Mouse (Mus musculus): ENCODE data around the gene Atf1. TPM values are rescaled to one million over a fixed set of nuclear protein-coding genes. Genes with fewer than 3 reads are reported as not detected.
A peak's percentile ranks its signal among the peaks of the same experiment; 100 is the strongest.
"Not testable (repeated sequence)": the region's sequence is repeated elsewhere in the genome, so short reads cannot be mapped to it uniquely, and the experiment has no call there.

Gene Atf1
- polyA plus RNA-seq, 1 experiment from 2014 or later, result 35.8 TPM

DNA sequence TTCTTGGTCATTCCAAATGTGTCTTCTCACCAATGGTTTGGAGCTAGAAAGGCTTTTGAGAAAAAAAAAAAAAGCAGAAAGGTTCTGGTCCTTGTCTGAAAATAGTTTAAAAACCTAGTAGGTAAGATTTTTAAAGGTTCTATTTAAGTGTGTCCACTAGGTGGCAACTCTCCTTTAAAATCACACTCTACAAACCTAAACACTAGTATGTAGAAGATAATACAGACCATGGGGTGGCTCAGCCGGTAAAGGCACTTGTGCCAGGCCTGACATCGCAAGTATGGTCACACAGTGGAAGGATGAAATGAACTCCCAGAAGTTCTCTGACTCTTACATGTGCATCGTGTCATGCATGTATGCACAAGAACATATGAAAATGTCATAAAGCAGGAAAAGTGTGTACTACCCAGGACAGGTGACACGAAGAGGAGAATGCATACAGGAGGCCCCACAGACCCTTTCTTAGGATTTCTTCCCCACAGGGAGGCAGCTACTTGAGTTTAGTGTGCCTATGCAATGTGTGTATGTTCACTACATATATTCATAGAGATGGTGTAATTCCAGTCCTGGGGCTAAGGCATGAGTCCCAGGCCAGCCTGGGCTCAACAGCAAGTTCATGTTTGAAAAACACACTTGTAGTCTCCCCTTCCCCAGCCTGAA is 35.8 kb downstream of the Atf1 start:
- WGBS, result 27% methylated on average over 4 of the region's 4 CpGs
- Histone ChIP-seq H3K9me3 (replicated peaks) (no peaks in the 10 kb centered on the region), H3K4me2 (no peak overlapping the region), H3K4me3 (no peak overlapping the region), H3K4me1 (replicated peaks) (no peaks in the 10 kb centered on the region), H3K27me3 (replicated peaks) (no peaks in the 10 kb centered on the region), H3K36me3 (peaks cover 26% of the 10 kb centered on the region), H3K27ac (ENCODE audit: poor library complexity, severe bottlenecking) (no peak overlapping the region), H3K9ac (no peak overlapping the region)
- ATAC-seq (ENCODE audit: insufficient number of reproducible peaks, low FRiP score), result no peak

DNA sequence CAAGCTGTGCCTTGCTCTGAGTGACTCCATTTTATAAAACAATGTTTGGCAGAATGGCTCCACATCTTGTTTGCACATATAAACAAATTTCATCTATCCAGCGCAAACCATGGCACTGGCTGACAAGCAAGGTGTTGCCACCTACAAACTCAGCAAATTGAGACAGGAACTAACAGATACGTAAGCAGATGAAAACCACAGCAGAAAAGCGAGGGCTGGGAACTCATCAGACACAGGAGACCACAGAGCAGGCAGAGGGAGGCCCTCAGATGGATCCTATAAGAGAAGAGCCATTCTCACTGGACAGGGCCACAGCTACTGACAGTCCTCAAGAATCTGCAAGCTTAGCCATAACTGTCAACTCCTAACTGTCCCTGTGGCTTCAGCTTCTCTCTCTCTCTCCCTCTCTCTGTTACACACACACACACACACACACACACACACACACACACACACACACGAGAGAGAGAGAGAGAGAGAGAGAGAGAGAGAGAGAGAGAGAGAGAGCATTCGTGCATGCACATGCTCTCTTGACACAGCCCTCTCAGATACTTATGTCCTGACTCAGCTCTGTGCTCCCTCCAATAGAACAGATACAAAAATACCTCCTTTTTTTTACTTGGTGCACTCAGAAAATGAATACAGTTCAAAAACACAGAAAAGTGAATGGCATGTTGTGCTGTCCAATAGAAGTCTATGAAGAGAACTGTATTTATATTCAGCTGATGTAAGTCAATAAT is 38.1 kb downstream of the Atf1 start:
- ATAC-seq (ENCODE audit: insufficient number of reproducible peaks, low FRiP score), result no peak
- Histone ChIP-seq H3K27me3 (replicated peaks) (peaks cover 6% of the 10 kb centered on the region), H3K4me2 (no peak overlapping the region), H3K4me3 (no peak overlapping the region), H3K36me3 (peaks cover 13% of the 10 kb centered on the region), H3K4me1 (replicated peaks) (no peaks in the 10 kb centered on the region), H3K27ac (ENCODE audit: poor library complexity, severe bottlenecking) (no peak overlapping the region), H3K9me3 (replicated peaks) (0 out of 2 replicates have a peak, but pooled peaks cover 3% of the 10 kb centered on the region), H3K9ac (no peak overlapping the region)
- 75% methylated on average over 4 of the region's 5 CpGs for WGBS

DNA sequence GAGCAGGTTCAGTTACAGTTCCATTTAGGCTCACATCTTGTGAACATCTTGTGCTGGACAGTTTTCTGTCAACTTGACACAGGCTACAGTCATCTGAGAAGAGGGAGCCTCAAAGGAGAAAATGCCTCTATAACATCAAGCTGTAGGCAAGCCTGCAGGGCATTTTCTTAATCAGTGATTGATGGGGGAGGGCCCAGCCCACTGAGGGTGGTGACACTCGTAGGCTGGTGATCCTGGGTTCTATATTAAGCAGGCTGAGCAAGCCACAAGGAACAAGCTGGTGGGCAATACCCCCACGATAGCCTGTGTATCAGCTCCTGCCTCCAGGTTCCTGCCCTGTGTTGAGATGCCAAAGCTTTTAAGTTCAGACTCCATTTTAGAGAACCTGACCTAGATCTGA is 41.3 kb downstream of the Atf1 start:
- H3K27me3 ChIP-seq (replicated peaks), result peaks cover 10% of the 10 kb centered on the region
- H3K36me3 ChIP-seq, result no peaks in the 10 kb centered on the region
- no peak for ATAC-seq (ENCODE audit: insufficient number of reproducible peaks, low FRiP score)
- H3K9me3 ChIP-seq (replicated peaks), result 0 out of 2 replicates have a peak, but pooled peaks cover 8% of the 10 kb centered on the region
- no peaks in the 10 kb centered on the region for H3K4me1 ChIP-seq (replicated peaks)
- WGBS, result 69% methylated on average over 2 of the region's 2 CpGs
- H3K4me2 ChIP-seq, result no peak overlapping the region
- no peak overlapping the region for H3K27ac ChIP-seq (ENCODE audit: poor library complexity, severe bottlenecking)
- H3K4me3 ChIP-seq, result no peak overlapping the region
- H3K9ac ChIP-seq, result no peak overlapping the region

DNA sequence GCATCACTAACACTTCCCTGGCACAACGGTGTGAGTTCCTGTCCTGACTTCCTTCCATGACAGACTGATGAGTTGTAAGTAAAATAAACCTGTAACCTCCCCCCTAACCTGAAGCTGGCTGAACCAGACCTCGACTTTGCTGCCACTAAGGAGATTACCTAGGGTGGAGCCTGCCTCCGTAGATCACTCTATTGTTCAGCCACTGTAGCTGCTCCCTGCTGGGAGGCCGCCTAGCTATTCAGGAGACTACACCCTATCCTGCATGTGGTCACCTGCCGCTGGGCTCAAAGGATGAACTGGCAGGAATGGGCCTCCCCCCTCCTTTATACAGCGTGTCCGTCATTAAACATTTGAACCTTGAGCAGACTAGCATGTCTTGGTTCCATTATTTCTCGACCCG is 42.2 kb downstream of the Atf1 start:
- WGBS, result 27% methylated on average over 9 of the region's 9 CpGs
- peak overlapping the region; percentile 38; the same call in 1 of the 2 replicates for H3K4me2 ChIP-seq
- H3K27me3 ChIP-seq (replicated peaks), result peaks cover 10% of the 10 kb centered on the region
- 0 out of 2 replicates have a peak, but pooled peaks cover 9% of the 10 kb centered on the region for H3K9me3 ChIP-seq (replicated peaks)
- no peak for ATAC-seq (ENCODE audit: insufficient number of reproducible peaks, low FRiP score)
- H3K36me3 ChIP-seq, result no peaks in the 10 kb centered on the region
- H3K9ac ChIP-seq, result no peak overlapping the region
- H3K27ac ChIP-seq (ENCODE audit: poor library complexity, severe bottlenecking), result no peak overlapping the region
- no peaks in the 10 kb centered on the region for H3K4me1 ChIP-seq (replicated peaks)
- H3K4me3 ChIP-seq, result no peak overlapping the region

DNA sequence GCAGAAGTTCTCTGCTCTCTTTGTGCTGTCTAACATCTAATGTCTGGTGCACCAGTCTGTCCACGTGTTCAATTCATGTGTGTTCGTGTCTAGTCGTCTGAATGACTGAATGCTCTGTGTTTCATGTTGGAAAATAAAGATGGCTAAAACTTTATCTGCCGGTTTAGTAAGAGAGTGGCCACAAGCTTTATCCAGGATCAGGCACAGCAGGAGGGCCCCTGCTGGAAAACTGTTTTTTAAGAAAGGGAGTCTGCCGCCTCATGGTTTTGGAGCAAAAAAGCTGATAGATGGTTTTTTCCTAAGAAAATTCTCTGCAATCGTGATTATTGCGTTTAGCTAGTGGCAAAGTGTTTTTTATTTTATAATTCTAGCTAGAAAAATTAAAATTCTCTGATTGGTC is 43.0 kb downstream of the Atf1 start:
- not testable (repeated sequence) for H3K4me3 ChIP-seq; H3K27ac ChIP-seq (ENCODE audit: poor library complexity, severe bottlenecking); ATAC-seq (ENCODE audit: insufficient number of reproducible peaks, low FRiP score); H3K4me2 ChIP-seq; H3K4me1 ChIP-seq (replicated peaks); H3K9ac ChIP-seq; H3K27me3 ChIP-seq (replicated peaks); H3K9me3 ChIP-seq (replicated peaks); H3K36me3 ChIP-seq
- WGBS, result 29% methylated on average over 7 of the region's 7 CpGs

DNA sequence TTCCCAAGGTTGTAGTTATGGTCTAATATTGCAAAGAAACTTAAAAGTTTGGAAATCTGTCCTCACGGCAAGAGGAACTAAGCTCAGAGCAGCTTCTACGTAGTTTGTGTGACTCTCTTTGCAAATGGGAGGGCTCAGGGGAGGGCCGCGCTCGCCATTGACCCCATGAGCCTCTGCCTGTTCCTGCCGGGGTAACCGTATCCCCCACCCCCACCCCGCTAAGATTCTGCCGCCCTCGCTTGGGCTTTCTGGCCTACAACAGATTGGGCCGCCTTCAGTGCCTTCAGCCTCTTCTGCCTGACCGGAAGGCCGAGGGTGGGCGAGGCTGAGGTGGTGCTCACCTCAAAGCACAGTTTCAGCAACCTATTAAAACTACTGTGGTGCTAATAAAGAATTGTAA is 43.8 kb downstream of the Atf1 start:
- no peak overlapping the region for H3K4me2 ChIP-seq
- no peak overlapping the region for H3K4me3 ChIP-seq
- no peak for ATAC-seq (ENCODE audit: insufficient number of reproducible peaks, low FRiP score)
- H3K9ac ChIP-seq, result no peak overlapping the region
- no peaks in the 10 kb centered on the region for H3K4me1 ChIP-seq (replicated peaks)
- H3K9me3 ChIP-seq (replicated peaks), result 0 out of 2 replicates have a peak, but pooled peaks cover 9% of the 10 kb centered on the region
- peaks cover 10% of the 10 kb centered on the region for H3K27me3 ChIP-seq (replicated peaks)
- WGBS, result 62% methylated on average over 14 of the region's 14 CpGs
- H3K36me3 ChIP-seq, result no peaks in the 10 kb centered on the region
- no peak overlapping the region for H3K27ac ChIP-seq (ENCODE audit: poor library complexity, severe bottlenecking)

DNA sequence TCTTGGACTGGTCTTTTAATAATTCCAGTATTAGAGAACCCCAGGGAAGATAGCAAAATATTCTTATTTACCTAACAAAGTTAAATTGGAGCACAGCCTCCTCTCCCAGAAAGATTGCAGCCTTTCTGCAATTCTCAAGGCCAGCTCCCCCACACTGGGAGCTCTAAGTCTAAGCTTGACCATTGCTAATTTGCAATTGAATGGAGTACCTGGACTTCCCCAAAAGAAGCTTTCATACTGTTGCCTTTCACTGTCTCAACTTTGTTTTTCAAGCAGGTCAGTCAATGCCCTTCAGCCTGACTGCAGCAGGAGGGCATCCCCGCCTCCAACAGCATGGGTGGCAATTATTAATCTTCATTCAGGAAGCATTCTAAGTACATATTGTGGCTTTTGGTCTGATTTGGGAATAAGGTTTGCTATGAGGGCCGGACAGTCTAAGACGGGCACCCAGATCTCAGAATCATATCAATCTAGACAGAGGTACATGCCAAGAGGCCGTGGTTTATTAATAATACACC is 46.2 kb downstream of the Atf1 start:
- not testable (repeated sequence) for H3K4me1 ChIP-seq (replicated peaks); H3K36me3 ChIP-seq; H3K27ac ChIP-seq (ENCODE audit: poor library complexity, severe bottlenecking); H3K4me2 ChIP-seq; H3K9ac ChIP-seq; H3K9me3 ChIP-seq (replicated peaks); ATAC-seq (ENCODE audit: insufficient number of reproducible peaks, low FRiP score); H3K4me3 ChIP-seq; H3K27me3 ChIP-seq (replicated peaks)
- WGBS, result 80% methylated on average over 4 of the region's 4 CpGs

DNA sequence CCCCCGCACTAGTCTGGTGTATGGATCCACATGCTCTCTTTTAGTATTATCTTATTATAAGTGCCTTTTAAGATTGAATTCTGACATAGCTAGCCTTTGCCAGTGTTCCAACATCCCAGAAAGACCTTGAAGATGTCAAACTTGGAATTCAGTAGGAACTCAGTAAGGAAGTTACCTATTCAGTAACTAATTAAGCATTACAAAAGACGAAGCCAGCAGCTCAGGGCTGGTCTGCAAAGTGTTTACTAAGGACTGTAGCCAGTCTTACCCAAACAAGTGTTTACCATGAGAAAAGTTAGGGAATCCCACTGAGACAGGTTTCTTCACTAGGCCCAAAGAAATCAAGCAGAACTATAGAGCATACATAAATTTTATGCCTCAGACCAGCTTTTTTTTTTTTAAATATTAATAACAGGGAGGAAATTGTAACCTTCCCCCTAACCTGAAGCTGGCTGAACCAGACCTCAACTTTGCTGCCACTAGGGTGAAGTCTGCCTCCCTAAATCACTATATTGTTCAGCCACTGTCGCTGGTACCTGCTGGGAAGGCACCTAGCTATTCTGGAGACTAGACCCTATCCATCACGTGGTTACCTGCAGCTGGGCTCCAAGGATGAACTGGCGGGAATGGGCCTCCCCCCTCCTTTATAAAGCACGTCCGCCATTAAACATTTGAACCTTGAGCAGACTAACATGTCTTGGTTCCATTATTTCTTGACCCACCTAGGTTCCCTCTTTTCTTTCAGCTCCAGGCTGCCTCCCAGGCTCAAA is 47.4 kb downstream of the Atf1 start:
- Histone ChIP-seq H3K4me2 (no peak overlapping the region), H3K27ac (ENCODE audit: poor library complexity, severe bottlenecking) (no peak overlapping the region), H3K4me1 (replicated peaks) (no peaks in the 10 kb centered on the region), H3K9me3 (replicated peaks) (0 out of 2 replicates have a peak, but pooled peaks cover 6% of the 10 kb centered on the region), H3K4me3 (no peak overlapping the region), H3K36me3 (no peaks in the 10 kb centered on the region), H3K9ac (no peak overlapping the region), H3K27me3 (replicated peaks) (peaks cover 3% of the 10 kb centered on the region; the same call in 1 of the 2 replicates)
- 80% methylated on average over 7 of the region's 7 CpGs for WGBS
- no peak for ATAC-seq (ENCODE audit: insufficient number of reproducible peaks, low FRiP score)

DNA sequence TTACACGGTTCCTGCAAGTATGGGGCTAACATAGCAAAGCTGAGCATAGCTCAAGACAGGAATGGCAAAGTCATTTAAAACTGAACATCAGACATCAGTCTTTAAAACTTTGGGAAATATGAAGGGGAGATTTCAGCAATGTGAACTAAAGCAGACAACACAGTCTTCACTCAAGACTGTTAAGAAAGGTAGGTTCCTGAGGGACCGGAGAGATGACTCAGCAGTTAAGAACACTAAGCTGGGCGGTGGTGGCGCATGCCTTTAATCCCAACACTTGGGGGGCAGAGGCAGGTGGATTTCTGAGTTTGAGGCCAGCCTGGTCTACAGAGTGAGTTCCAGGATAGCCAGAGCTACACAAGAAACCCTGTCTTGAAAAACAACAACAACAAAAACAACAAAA is 48.8 kb downstream of the Atf1 start:
- Histone ChIP-seq H3K4me3 (no peak overlapping the region), H3K9ac (no peak overlapping the region), H3K27ac (ENCODE audit: poor library complexity, severe bottlenecking) (no peak overlapping the region), H3K36me3 (no peaks in the 10 kb centered on the region), H3K9me3 (replicated peaks) (0 out of 2 replicates have a peak, but pooled peaks cover 11% of the 10 kb centered on the region), H3K4me1 (replicated peaks) (no peaks in the 10 kb centered on the region), H3K27me3 (replicated peaks) (peaks cover 2% of the 10 kb centered on the region; the same call in 1 of the 2 replicates), H3K4me2 (no peak overlapping the region)
- no peak for ATAC-seq (ENCODE audit: insufficient number of reproducible peaks, low FRiP score)
- WGBS, result 89% methylated on average over 4 of the region's 4 CpGs

DNA sequence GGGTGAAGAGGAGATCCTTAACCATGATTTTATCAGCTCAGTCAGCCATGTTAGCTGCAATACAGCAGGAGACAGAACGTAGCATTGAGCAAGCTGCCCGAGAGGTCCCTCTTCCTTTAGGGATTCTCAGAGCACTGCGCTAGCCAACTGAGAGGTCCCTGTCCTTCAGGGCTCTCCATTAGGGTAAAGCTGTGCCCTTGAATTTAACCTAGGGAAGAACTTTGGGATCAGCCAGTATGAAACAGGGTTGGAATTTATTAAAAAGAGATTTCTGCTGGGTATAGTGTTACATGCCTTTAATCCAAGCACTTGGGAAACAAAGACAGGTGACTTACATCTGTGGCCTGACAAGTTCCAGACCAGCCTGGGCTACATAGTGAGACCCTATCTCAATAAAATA is 50.0 kb downstream of the Atf1 start:
- Histone ChIP-seq H3K27me3 (replicated peaks) (no peaks in the 10 kb centered on the region), H3K4me2 (no peak overlapping the region), H3K9ac (no peak overlapping the region), H3K4me1 (replicated peaks) (no peaks in the 10 kb centered on the region), H3K36me3 (no peaks in the 10 kb centered on the region), H3K9me3 (replicated peaks) (0 out of 2 replicates have a peak, but pooled peaks cover 9% of the 10 kb centered on the region), H3K27ac (ENCODE audit: poor library complexity, severe bottlenecking) (no peak overlapping the region), H3K4me3 (no peak overlapping the region)
- 83% methylated on average over 3 of the region's 3 CpGs for WGBS
- ATAC-seq (ENCODE audit: insufficient number of reproducible peaks, low FRiP score), result no peak

DNA sequence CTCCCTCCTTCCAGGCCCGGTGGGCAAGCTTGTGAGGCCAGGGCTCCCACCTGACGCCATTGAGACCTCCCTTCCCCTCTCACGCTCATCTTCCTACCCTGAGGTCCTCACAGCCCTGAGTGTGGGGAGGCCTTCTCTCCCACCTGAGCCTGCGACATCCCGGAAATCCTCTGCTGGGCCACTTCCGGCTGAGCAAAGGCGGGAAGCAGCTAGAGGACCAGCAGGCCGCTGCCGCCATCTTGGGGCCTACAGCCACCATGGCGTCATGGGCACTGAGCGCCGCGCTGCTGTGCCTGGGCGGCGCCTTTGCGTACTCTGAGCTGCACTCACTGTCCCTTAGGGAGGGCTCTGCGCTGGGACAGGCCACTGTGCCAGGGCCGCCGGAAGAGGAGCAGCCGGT is 53.0 kb downstream of the Atf1 start, which contains the start of gene Tmprss12:
Gene Tmprss12, plus strand, starts transcription at position 212 of the 400 bp plus-strand sequence.
- ATAC-seq (ENCODE audit: insufficient number of reproducible peaks, low FRiP score), result no peak
- WGBS, result 91% methylated on average over 20 of the region's 20 CpGs
- Histone ChIP-seq H3K9me3 (replicated peaks) (0 out of 2 replicates have a peak, but pooled peaks cover 6% of the 10 kb centered on the region), H3K4me1 (replicated peaks) (no peaks in the 10 kb centered on the region), H3K36me3 (no peaks in the 10 kb centered on the region), H3K4me3 (no peak within 1 kb of the TSS), H3K4me2 (no peak within 1 kb of the TSS), H3K9ac (no peak within 1 kb of the TSS), H3K27me3 (replicated peaks) (peaks cover 3% of the 10 kb centered on the region), H3K27ac (ENCODE audit: poor library complexity, severe bottlenecking) (no peak within 1 kb of the TSS)
